Mouse (Mus musculus) v-Abl transformed pro-B cells (cell line): ENCODE data around the gene Trio.
"Not testable (repeated sequence)": the region's sequence is repeated elsewhere in the genome, so short reads cannot be mapped to it uniquely, and the experiment has no call there.

Experiments
- in situ Hi-C, 2 experiments: fragments of 400-800 bp; cut with MboI; formaldehyde crosslinking; loops; one replicate each; pipeline ENCODE4 v1.15.1; 2025; ENCODE audit not compliant: unreplicated experiment in 2 of 2

The Trio gene

GRCm38 (mm10) chr15:27754571-27755260 is 270.9 kb downstream of the Trio start:
- in situ Hi-C loops = loop anchor here (5.0 kb wide), 5 partner anchors 33 to 98 kb away; no protein-coding TSS in a partner anchor

- in situ Hi-C loops = loop anchor here (5.0 kb wide), 4 partner anchors 33 to 98 kb away; no protein-coding TSS in a partner anchor
These were observed 271.7 kb downstream of the Trio start for GRCm38 (mm10) chr15:27753923-27754322.

- in situ Hi-C loops = loop anchor here (5.0 kb wide), 4 partner anchors 34 to 99 kb away; no protein-coding TSS in a partner anchor
These were observed 272.8 kb downstream of the Trio start for GRCm38 (mm10) chr15:27752677-27753342.

- in situ Hi-C loops = loop anchor here (5.0 kb wide), 4 partner anchors 35 to 100 kb away; no protein-coding TSS in a partner anchor
These were observed 273.8 kb downstream of the Trio start for GRCm38 (mm10) chr15:27751612-27752405.

GRCm38 (mm10) chr15:27748739-27749138 is 276.9 kb downstream of the Trio start:
- in situ Hi-C loops = loop anchor here in 1 of 2 experiments (25.0 kb wide), 2 partner anchors 436 to 439 kb away; no protein-coding TSS in a partner anchor

GRCm38 (mm10) chr15:27747512-27747911 is 278.1 kb downstream of the Trio start:
- in situ Hi-C loops = loop anchor here in 1 of 2 experiments (25.0 kb wide), 2 partner anchors 435 to 440 kb away; no protein-coding TSS in a partner anchor

- in situ Hi-C loops = loop anchor here in 1 of 2 experiments (25.0 kb wide), 2 partner anchors 433 to 442 kb away; no protein-coding TSS in a partner anchor
These were observed 280.7 kb downstream of the Trio start for GRCm38 (mm10) chr15:27744995-27745394.

- in situ Hi-C loops = loop anchor here in 1 of 2 experiments (25.0 kb wide), 2 partner anchors 428 to 447 kb away; no protein-coding TSS in a partner anchor
These were observed 285.6 kb downstream of the Trio start for GRCm38 (mm10) chr15:27740080-27740479.

GRCm38 (mm10) chr15:27731818-27732217 is 293.8 kb downstream of the Trio start:
- in situ Hi-C loops = loop anchor here in 1 of 2 experiments (25.0 kb wide), 2 partner anchors 420 to 455 kb away; no protein-coding TSS in a partner anchor

- in situ Hi-C loops = loop anchor here in 1 of 2 experiments (25.0 kb wide), 2 partner anchors 414 to 461 kb away; no protein-coding TSS in a partner anchor
These were observed 299.4 kb downstream of the Trio start for GRCm38 (mm10) chr15:27726228-27726627.

- in situ Hi-C loops = loop anchor here in 1 of 2 experiments (25.0 kb wide), 2 partner anchors 413 to 462 kb away; no protein-coding TSS in a partner anchor
These were observed 300.6 kb downstream of the Trio start for GRCm38 (mm10) chr15:27724796-27725680.

- in situ Hi-C loops = no loop called here
These were observed 301.4 kb downstream of the Trio start for GRCm38 (mm10) chr15:27724298-27724697.

GRCm38 (mm10) chr15:27723746-27724145 is 301.9 kb downstream of the Trio start:
- in situ Hi-C loops = no loop called here

GRCm38 (mm10) chr15:27720297-27720696 is 305.4 kb downstream of the Trio start:
- in situ Hi-C loops = not testable (repeated sequence)

- in situ Hi-C loops = loop anchor here in 1 of 2 experiments (5.0 kb wide), 2 partner anchors 61 to 401 kb away; no protein-coding TSS in a partner anchor
These were observed 307.0 kb downstream of the Trio start for GRCm38 (mm10) chr15:27718668-27719067.

- in situ Hi-C loops = loop anchor here in 1 of 2 experiments (5.0 kb wide), 2 partner anchors 58 to 398 kb away; no protein-coding TSS in a partner anchor
These were observed 310.3 kb downstream of the Trio start for GRCm38 (mm10) chr15:27715331-27715730.

- in situ Hi-C loops = no loop called here
These were observed 314.9 kb downstream of the Trio start for GRCm38 (mm10) chr15:27710698-27711097.

- in situ Hi-C loops = no loop called here
These were observed 316.6 kb downstream of the Trio start for GRCm38 (mm10) chr15:27708968-27709612.

GRCm38 (mm10) chr15:27708499-27708898 is 317.1 kb downstream of the Trio start:
- in situ Hi-C loops = no loop called here
